Mouse (Mus musculus) bone marrow, adult 2 months (tissue): ENCODE measurements around the gene Tubal3.

Experiments used
- CTCF ChIP-seq: fragments of 200-500 bp; IDR thresholded peaks from 2 replicates; pipeline ENCODE4 v1.5.1; 2011; ENCODE audit warnings: low read length, control low read depth; ENCODE audit not compliant: control insufficient read depth, insufficient read depth
- POLR2A ChIP-seq: fragments of 200-500 bp; IDR thresholded peaks from 2 replicates; pipeline ENCODE4 v1.6.1; 2011; ENCODE audit warnings: low read depth, mild to moderate bottlenecking, control low read depth, low read length, borderline replicate concordance; ENCODE audit not compliant: control insufficient read depth

GRCm38 (mm10) chr13:3913504-3913903, 4.6 kb upstream of the Tubal3 start:
- TF ChIP-seq POLR2A (no peak), CTCF (no peak)
